Mouse (Mus musculus) splenic B cell, adult 2 months (primary cell): ENCODE results near the gene Gna14.

ENCODE experiments used
- DNase-seq: peaks from one replicate; pipeline ENCODE4 v3.0.0-alpha.2; 2011; ENCODE audit warnings: low read depth, low spot score
- H3K27me3 ChIP-seq: 2 replicates; pipeline ENCODE4 v1.6.1; 2012; ENCODE audit warnings: mild to moderate bottlenecking, low read length, moderate library complexity, mixed read lengths; ENCODE audit not compliant: control insufficient read depth, poor library complexity, insufficient read depth, severe bottlenecking
- H3K36me3 ChIP-seq: 2 replicates; pipeline ENCODE4 v1.6.1; 2012; ENCODE audit warnings: mild to moderate bottlenecking, low read length, moderate library complexity, mixed read lengths; ENCODE audit not compliant: control insufficient read depth, poor library complexity, insufficient read depth, severe bottlenecking

The Gna14 gene

DNA sequence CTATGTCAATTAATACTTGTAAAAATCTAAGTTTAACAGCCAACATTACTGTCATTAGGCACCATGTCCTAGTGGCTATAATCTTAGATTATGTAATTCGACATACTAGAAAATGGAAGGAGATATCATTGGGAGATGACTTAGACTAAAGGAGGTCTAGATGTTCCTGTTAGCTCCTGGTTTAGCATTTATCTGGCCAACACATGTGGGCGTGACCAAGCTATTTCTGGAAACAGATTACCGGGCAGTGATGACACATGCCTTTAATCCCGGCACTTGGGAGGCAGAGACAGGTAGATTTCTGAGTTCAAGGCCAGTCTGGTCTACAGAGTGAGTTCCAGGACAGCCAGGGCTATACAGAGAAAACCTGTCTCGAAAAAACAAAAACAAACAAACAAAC is 37.1 kb downstream of the Gna14 start:
- Histone ChIP-seq H3K36me3 (no peaks in the 10 kb centered on the region), H3K27me3 (no peaks in the 10 kb centered on the region)
- DNase-seq, result no peak

GRCm38 (mm10) chr19:16477314-16477946 is 41.9 kb downstream of the Gna14 start:
- H3K27me3 ChIP-seq, result no peaks in the 10 kb centered on the region
- DNase-seq, result no peak
- no peaks in the 10 kb centered on the region for H3K36me3 ChIP-seq

GRCm38 (mm10) chr19:16478186-16478607 is 42.6 kb downstream of the Gna14 start:
- no peak for DNase-seq

GRCm38 (mm10) chr19:16482047-16482446 is 46.5 kb downstream of the Gna14 start:
- no peak for DNase-seq
- H3K36me3 ChIP-seq, result no peaks in the 10 kb centered on the region
- no peaks in the 10 kb centered on the region for H3K27me3 ChIP-seq

More at GRCm38 (mm10) chr19:16478186-16478607, 42.6 kb downstream of the Gna14 start:
- no peaks in the 10 kb centered on the region for H3K36me3 ChIP-seq
- no peaks in the 10 kb centered on the region for H3K27me3 ChIP-seq

GRCm38 (mm10) chr19:16484237-16484636 is 48.7 kb downstream of the Gna14 start:
- no peak for DNase-seq
- no peaks in the 10 kb centered on the region for H3K36me3 ChIP-seq
- no peaks in the 10 kb centered on the region for H3K27me3 ChIP-seq

DNA sequence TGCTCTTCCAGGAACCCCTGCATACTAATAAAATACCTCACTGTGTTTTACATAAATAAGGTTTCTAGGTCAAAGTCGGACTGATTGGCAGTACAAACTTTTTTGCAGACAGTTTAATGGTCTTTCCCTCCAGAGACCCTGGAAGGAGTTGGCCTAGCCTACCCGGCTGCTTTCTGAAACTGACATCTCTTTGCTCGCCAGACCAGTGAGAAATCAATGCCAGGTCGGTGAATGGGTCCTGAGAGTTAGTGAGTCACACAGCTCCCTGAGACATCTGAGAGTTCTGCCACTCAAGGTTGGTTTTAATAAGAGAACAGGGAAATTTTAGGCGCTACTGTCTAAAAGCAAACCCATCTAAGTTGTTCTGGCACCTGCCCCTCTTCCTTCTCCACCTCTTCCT is 49.1 kb downstream of the Gna14 start:
- Histone ChIP-seq H3K27me3 (no peaks in the 10 kb centered on the region), H3K36me3 (no peaks in the 10 kb centered on the region)
- DNase-seq, result no peak

GRCm38 (mm10) chr19:16490756-16491155 is 55.2 kb downstream of the Gna14 start:
- DNase-seq, result no peak
- Histone ChIP-seq H3K27me3 (no peaks in the 10 kb centered on the region), H3K36me3 (no peaks in the 10 kb centered on the region)

GRCm38 (mm10) chr19:16491497-16491896 is 55.9 kb downstream of the Gna14 start:
- no peaks in the 10 kb centered on the region for H3K36me3 ChIP-seq
- no peaks in the 10 kb centered on the region for H3K27me3 ChIP-seq
- no peak for DNase-seq

GRCm38 (mm10) chr19:16492453-16492852 is 56.9 kb downstream of the Gna14 start:
- no peaks in the 10 kb centered on the region for H3K27me3 ChIP-seq
- H3K36me3 ChIP-seq, result no peaks in the 10 kb centered on the region
- DNase-seq, result no peak

- no peak for DNase-seq
- no peaks in the 10 kb centered on the region for H3K27me3 ChIP-seq
- H3K36me3 ChIP-seq, result no peaks in the 10 kb centered on the region
Observed at GRCm38 (mm10) chr19:16494816-16495516, 59.4 kb downstream of the Gna14 start.

DNA sequence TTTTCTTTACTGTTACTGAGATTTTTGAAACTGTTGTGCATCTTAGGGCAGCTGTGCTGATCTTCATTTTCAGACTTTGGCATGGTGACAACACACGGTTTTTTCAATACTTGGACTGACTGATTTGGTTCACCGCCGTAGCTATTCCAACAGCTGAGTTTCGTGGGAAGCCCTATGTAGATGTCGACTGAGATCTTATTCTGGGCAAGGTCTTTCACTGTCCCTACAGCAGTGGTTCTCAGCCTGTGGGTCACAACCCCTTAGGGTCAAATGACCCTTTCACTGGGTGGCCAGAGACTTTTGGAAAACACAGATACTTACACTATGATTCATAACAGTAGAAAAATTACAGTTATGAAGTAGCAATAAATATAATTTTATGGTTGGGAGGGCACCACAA is 60.5 kb downstream of the Gna14 start:
- no peak for DNase-seq
- Histone ChIP-seq H3K36me3 (no peaks in the 10 kb centered on the region), H3K27me3 (no peaks in the 10 kb centered on the region)

DNA sequence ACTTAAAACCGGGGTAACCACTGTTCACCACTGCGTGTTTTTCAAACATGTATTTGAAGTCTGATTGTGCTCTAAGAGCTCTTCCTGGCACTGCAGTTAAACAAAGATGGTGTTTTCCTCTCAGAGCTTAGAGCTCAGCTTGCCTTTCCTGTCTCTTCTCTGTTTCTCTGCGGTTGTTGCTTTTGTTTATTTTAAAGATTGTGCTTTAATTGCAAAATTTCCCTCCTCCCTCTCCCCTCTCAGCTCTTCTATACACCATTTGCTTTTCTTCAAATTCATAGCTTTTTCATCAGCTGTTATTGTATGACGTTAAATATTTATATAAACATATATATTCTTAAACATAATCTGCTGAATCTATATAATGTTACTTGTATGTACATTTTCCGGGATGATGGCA is 66.5 kb downstream of the Gna14 start:
- Histone ChIP-seq H3K27me3 (no peaks in the 10 kb centered on the region), H3K36me3 (no peaks in the 10 kb centered on the region)
- DNase-seq, result no peak

DNA sequence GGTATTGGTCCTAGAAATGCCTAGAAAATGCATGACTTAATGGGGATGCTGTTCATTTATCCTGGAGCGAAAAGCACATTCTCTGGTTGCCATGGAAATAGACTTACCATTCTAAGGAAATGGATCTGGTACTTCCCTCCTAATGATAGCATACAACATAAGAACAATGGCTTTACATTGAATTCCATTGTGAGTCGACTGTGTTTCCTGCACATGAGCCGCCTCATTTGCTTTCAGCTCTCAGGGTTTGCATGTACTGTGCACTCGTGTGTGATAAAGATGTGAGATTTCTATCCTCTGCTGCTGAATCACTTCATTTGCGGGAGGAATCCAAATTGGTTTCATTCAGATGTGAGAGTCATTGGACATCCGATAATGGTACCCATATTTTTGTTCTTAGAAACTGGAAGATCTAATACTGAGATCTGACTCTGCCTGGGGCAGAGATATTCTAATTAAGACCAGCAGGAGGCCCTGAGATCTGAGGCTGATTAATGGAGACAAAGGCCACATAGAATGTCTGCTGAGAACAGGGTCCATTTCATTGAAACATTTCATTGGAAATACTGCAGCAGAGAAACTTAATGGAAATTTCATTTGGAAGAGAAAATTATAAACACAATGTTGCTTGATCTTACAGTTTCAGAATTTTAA is 71.3 kb downstream of the Gna14 start:
- Histone ChIP-seq H3K36me3 (no peaks in the 10 kb centered on the region), H3K27me3 (no peaks in the 10 kb centered on the region)
- no peak for DNase-seq

DNA sequence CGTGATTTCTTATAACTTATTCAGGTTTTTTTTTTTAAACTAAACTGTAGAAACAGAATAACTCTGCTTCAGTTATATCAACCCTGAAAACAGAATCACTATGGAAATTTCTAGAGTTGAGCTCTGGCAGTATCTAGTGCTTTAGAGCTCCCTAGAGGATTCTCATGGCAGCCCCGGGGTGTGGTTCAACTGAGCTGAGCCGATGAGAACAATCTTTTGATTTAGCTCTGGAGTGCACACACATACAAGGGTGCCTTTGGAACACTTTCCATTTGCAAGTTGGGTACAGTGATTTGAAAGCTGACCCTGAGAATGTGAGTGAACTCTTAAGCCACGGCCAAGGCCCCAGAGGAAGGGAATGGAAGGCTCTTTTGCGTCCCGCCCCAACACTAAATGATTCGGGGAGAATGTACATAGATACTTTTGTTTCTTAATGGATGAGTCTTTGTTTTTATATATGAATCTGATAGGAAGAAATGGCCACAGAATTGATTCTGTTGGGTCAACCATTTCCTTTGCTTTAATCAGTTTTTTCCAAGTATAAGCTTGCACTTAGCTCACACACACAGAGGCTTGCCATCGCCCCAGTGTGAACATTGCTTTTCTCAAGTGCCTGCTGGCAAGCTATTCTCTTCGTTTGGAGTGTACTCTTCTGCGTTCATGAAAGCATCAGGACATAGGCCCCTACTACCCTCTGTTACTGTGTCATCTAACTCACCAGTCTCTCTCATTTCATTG is 75.0 kb downstream of the Gna14 start:
- DNase-seq, result no peak

DNA sequence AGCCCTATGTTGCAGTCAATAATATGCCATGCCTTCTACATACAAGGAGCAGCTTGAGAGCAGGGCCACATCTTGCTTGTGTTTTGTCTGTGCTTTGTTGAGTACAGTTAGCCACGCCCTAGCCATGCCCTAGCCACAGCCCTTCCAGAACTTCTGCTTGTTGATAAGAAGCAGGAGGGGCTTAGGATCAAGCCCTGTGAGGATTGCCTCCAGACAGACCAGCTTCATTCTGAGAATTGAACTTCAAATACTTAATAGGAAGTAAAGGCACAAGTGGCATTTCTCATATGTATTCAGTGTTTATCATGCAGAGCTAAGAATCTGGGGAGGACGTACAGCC is 75.5 kb downstream of the Gna14 start:
- DNase-seq, result no peak
- Histone ChIP-seq H3K27me3 (no peaks in the 10 kb centered on the region), H3K36me3 (no peaks in the 10 kb centered on the region)

More for the DNA sequence above, 75.0 kb downstream of the Gna14 start:
- Histone ChIP-seq H3K36me3 (no peaks in the 10 kb centered on the region), H3K27me3 (no peaks in the 10 kb centered on the region)
